Mouse (Mus musculus): ENCODE measurements around the gene Duoxa1.
A peak's percentile ranks its signal among the peaks of the same experiment; 100 is the strongest.
"Not testable (repeated sequence)": the region's sequence is repeated elsewhere in the genome, so short reads cannot be mapped to it uniquely, and the experiment has no call there.

The Duoxa1 gene

DNA sequence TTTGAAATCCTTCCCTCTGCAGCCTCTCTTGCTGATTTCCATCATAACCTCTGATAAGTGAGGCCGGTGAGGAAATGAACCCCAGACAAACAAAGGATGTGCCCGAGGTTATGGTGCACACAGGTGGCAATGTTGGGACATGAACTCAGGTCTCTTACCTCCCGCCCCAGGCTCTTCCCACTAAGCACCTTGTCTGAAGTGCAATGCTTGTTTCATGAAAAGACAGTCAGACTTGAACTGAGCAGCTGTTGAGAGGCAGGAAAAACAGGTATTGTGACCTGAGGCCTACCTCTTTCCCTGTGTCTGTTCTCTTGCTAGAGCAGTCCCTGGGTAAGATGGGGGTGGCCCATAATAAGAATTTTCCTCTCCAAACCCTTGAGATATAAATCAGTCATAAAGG lies 18.7 kb upstream of the Duoxa1 start:
- no peak for DNase-seq (ENCODE audit: low read depth, low spot score)

DNA sequence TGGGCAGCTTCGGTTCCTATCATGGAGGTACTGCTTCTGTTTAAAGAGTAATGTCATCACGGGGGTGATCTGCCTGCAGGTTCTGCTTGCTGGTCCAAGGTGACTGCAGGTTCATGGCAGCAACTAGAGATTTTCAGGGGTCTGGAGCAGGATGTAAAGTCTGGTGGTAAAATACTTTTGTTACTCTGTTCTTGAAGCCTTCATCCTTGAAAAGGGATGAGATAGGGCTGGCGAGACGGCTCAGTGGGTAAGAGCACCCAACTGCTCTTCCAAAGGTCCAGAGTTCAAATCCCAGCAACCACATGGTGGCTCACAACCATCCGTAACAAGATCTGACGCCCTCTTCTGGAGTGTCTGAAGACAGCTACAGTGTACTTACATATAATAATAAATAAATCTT lies 16.8 kb upstream of the Duoxa1 start:
- not testable (repeated sequence) for DNase-seq (ENCODE audit: low read depth, low spot score)

DNA sequence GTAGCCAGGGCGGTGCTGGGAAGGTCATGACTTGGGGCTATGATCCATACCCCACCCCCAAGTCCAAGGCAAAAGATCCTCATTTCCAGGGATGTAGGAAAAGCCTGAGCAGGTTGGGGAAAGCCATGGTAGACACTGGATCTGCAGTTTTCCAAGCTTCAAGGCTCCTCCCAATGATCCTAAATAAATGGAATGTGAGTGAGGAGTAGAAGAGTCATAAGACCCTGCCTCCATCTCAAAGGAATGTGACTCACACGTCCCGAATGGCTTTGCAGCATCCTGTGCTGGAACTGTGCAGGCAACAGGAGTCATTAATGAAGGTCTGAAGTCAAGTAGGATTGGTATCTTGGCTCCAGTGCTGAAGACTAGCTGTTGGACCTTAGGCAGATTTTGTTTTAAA lies 14.5 kb upstream of the Duoxa1 start:
- DNase-seq (ENCODE audit: low read depth, low spot score) = no peak

DNA sequence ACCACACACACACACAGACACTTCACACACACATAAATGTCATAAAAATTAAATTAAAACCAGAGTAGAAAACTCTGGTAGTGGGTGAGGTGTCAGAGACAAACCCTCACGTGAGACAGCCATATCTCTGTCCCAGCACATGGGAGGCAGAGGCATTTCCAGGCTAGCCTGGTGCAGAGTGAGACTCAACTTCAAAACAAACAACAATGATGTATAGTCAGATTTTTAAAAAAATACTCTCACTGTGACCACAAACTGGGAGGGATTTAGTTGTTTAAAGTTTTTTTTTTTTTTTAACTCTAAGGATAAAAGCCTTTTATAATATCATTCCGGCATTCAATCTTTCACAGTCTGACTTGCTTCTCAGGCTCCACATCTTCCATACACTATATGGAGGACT lies 11.8 kb upstream of the Duoxa1 start:
- DNase-seq (ENCODE audit: low read depth, low spot score) = no peak

DNA sequence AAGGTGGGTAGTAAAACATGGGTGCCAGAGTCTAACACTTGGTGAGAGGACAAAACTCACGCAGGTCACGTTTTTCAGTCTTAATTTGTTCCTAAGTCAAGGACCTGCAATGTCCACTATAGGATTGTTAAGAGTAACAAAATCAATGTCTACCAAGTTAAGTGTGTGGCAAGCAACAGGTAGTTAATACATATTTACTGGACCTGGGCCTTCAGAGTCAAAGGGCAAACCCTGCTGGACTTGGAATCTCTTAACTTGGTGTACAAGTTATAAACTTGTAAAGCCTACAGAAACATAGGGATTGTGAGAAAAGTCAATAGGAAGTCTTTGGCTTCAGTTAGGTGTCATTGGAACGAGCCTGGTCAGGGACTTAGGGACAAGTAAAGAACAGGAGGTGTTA lies 11.1 kb upstream of the Duoxa1 start:
- no peak for DNase-seq (ENCODE audit: low read depth, low spot score)

DNA sequence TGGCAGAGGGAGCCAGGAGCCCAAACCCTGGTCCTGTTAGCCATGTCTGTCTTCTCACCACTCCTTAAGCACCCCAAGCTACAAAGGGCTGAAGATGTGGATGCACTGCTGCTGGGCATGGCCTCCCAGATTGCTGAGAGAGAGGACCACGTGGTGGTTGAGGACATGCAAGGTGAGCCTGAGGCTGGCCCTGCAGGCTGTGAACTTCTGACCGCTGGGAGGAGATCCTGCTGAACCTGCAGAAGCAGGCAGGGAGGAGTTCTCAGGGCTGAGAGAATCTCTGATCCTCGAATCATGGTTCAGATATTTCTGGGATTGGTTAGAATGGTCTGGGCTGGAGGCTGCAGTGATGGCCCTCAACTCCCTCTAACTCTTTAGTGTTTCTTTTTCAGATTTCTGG lies 10.4 kb upstream of the Duoxa1 start:
- no peak for DNase-seq (ENCODE audit: low read depth, low spot score)

DNA sequence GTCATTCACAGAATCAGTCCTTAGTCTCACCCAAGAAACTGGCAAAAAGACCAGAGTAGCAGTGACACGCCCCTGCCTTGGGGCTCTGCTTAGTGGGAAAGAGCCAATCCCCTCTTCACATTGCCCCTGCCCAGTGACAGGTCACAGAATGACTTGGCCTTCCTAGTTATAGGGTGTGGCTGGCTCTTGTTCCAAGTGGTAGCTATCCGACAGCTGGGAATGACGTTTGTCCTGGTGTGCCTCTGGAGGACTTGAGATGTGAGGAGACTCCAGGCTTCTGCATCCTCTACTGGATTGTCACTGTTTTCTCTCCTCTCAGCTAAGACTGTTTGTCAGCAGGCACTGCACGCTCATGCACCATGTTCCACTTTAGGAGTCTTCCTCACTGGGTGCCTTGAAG lies 3.9 kb upstream of the Duoxa1 start:
- DNase-seq (ENCODE audit: low read depth, low spot score) = no peak

DNA sequence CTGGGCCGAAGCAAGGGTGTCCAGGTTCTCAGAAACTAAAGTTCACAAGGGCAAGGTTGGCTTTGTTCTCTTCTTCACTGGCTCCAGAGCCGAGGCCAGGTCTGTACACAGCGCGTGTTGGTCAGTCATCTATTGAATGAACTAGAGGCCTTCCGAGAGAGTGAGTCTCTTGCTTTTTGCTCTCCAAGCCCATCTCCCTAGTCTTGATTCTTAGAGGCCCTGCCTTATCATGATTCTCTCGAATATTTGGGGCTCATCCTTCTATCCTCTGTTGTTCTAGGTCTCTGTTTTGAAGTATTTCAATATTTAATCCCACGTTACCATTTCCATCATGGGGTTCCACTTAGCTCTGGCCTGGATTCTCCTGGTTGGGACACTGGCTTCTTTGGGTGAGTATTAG lies 1.8 kb upstream of the Duoxa1 start, which contains the start of gene Duox1:
Gene Duox1 (plus strand): TSS at position 301 of the 400 bp plus-strand sequence.
- DNase-seq (ENCODE audit: low read depth, low spot score) = no peak

DNA sequence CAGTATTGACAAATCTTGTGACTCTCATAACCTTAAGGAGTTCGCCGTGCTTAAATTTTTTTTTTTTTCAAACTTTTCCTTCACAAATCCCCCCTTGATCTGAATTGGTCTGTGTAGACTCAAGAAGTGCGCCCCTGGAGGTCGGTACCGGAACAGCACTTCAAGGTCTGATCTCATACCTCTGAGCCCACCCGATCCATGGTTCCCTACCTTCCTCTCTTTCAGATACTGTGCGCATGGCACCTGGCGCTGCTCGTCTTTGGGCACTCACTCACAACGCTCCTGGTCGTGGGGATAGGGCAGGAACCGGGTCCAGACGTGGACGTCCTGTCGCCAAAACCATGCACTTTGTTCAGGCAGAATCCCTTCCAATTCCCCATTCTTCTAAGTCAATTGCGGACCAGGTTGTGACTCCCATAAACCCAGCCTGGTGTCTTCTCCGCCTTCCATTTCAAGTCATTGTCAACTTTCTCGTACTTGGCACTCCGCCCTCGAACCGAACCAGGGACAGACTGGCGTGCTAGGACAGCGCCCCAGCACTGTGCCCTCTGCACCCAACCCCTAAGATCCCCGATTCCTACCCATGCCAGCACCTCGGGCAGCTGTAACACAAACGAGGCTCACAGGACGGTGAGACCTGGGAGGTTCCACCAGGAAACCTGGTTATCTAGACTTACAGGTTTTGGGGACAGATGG lies 660 bp downstream of the Duoxa1 start:
- peak; percentile 77 for DNase-seq (ENCODE audit: low read depth, low spot score)

DNA sequence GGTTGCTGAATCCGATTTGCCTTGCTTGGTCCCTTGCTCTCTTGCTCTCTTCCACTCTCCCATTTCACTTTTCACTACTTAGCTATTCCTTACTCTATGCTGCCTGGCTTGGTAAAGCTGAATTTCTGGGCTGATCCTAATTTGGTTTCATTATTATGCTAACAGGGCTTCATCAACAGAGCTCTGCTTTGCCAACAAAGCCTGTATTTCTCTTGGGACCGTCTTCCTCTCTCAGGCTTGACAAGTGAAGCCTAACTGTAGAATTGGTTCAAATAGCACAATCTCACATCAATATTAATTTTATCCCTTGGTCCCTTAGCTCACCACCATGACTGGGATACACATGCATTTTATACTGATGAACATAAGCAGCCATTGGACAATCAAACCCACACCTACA lies 2.0 kb downstream of the Duoxa1 start:
- DNase-seq (ENCODE audit: low read depth, low spot score) = no peak

DNA sequence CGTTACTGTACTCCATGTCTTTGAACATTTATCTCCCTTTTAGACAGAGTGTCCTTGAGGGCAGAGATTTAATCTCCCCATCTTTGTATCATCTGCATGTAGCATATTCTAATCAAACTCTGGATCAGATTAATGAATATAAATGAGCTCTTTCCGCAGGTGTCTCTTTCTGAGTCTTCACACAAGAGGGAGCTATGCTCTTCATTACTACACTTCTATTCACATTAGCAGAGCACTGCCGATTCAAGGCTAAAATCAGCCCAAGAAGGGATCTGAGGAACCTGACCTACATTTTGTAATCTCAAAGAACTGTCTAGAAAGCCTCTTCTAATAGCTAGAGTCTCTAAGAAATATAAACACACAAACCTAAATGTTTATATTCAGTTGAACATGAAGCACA lies 3.9 kb downstream of the Duoxa1 start:
- no peak for DNase-seq (ENCODE audit: low read depth, low spot score)

DNA sequence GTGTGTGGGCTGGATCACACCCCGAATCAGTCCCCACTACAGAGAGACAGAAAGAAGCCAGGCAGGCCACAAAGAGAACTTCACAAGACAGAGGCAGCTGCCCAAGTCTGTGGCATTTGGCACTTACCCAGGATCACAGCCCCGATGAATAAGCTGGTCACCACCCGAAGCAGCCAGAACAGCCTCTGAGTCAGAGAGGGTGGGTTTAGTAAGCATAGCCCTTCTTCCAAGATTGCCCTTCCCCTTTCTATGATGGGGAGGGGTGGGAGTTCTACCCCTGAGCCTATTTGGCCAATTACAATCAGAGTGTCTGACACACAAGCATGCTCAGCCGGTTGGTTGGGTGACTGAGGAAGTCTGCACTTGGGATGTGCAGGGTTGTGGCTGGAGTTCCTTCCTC lies 7.3 kb downstream of the Duoxa1 start:
- no peak for DNase-seq (ENCODE audit: low read depth, low spot score)

DNA sequence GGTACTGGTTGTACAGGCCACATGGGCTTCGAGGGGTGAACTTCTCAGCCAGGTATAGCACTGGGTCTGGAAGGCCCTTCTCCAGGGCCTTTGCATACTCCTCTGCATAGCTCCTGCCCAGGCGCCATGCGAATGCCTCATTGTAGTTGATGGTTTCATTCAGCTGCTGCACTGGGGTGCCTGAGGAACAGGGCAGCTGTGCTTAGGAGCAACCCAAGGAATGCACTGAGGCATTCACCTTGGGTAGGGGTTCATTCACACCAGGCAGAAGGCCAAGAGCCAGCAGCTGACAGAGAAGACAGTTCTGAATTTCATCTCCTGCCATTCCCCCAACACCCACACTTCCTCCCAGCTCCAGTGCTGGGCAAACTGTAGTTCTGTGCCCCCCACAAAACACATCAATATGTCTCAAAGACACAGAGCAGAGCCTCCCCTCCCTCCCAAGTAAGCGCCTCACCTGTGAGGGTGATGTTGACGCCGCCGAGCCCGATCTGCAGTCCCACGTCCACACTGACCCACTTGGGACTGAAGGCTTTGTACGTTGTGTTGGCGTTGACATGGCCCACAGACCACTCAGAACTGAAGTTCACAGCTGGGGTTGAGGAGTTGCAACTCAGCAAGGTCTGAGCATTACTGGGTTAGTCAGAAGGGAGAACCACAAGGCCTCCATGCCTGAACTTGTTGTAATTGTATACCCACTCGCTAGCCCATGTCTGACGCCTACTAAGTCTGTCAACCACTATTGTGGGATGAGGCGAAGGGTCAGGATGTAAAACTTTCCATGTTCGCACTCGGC lies 8.2 kb downstream of the Duoxa1 start:
- DNase-seq (ENCODE audit: low read depth, low spot score) = no peak

DNA sequence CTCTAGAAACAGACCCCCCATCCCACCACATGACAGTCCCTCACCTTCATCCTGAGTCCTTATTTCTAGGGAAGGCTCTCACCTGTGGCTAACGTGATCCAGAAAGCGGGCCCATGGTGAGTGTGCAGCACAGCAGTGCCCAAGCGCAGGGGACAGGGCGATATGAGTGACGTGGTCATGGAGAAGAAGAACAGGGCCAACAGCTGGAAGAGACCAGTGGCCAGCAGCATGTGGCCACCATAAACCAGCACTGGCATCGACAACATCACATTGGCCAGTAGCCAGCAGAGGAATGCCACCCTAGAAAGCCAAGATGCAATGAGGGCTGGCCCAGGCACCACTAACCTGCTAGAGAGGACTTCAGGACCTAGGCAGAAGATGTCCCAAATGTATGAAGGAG lies 9.0 kb downstream of the Duoxa1 start:
- DNase-seq (ENCODE audit: low read depth, low spot score) = no peak

DNA sequence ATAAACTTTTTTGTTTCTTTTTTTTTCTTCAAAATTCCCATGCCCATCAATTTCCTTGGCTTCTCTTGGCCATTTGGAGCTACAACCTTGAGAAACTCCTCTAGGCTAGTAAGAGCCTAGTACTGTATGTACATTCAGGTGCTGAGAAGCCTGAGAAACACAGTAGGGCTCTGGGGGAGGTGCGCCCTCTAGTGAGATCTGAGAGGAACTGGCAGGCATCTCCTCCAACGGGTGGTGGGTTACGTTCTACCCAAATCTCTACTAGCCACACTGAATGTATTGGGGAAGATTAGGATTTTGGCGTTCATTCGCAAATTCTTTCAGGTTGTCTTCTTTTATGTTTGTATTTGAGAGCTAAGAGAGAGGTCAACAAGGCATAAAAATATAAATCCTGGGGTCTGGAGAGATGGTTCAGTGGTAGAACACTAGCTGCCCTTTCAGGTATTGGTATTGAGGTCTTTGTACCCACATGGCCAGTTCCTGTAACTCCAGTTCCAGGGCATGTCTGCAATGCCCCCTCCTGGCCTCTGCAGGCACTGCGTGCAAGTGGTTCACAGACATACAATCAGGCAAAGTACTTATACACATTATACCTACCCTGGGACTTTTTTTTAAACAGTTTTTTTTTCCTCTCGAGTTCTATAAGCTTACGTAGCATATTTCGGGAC lies 10.8 kb downstream of the Duoxa1 start:
- DNase-seq (ENCODE audit: low read depth, low spot score) = peak; percentile 81

DNA sequence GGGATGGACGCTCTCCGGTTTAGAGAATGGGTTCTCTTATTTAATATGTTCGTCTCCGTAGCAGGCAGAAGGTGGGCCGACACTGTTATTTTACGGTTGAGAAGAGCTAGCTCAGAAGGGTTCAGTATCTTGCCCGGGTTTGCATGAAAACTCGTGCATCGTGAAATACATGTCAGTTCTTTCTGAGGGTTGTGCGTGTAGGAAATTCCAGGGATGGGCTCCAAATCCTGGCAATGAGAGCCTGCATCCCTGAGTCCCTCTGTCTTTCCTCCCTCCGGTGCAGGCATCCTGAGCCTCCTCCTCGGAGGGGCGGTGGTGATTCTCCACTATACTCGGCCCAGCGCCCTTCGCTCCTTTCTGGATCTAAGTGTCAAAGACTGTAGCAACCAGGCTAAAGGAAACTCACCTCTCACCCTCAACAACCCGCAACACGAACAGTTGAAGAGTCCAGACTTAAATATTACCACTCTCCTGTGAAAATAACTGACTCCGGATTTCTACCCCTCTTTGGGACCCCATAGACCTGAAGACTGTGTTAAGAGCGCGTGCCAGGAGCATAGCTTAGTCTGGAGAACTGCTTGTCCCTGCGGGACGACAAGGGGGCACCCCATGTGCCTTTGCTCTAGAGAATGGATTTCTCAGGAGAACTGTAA lies 11.5 kb downstream of the Duoxa1 start:
- DNase-seq (ENCODE audit: low read depth, low spot score) = no peak

DNA sequence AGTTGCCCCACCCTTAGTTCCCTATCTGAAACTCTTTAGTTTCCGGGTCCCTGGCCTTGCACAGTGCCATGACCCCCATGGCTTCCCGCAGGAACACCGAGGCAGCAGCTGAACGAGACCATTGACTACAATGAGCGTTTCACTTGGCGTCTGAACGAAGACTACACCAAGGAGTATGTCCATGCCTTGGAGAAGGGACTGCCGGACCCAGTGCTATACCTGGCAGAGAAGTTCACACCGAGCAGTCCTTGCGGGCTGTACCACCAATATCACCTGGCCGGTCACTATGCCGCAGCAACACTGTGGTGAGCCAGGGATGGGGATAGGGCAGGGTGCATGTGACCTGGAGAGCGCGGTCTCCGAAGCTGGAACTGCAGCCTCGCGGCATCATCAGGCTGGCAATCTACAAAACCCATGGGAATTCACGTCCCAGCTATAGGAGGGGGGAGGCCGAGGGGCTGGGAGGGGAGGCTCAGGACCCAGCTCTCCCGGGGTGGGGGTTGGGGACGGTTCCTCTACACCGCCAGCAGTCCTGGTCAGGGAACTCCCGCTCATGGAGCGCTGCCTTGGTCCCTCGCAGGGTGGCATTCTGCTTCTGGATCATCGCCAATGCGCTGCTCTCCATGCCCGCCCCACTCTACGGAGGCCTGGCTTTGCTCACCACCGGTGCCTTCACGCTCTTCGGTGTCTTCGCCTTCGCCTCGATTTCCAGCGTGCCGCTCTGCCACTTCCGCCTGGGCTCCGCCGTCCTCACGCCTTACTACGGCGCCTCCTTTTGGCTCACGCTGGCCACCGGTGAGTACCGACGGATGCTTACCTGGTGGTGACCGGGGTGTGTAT lies 12.2 kb downstream of the Duoxa1 start:
- DNase-seq (ENCODE audit: low read depth, low spot score) = no peak

DNA sequence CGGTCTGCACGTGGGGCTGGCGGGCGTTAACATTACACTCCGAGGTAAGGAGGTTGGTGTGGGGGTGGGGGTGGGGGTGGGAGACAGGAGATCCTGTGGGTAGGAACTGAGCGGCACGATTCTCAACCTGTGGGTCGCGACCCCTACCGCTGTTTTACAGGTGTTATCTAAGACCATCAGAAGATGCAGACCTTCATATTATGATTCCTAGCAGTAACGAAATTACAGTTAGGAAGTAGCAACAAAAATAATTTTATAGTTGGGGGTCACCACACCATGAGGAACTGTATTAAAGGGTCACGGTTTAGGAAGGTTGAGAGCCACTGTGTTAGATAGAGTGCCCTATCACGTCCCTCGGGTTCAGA lies 12.9 kb downstream of the Duoxa1 start:
- no peak for DNase-seq (ENCODE audit: low read depth, low spot score)

DNA sequence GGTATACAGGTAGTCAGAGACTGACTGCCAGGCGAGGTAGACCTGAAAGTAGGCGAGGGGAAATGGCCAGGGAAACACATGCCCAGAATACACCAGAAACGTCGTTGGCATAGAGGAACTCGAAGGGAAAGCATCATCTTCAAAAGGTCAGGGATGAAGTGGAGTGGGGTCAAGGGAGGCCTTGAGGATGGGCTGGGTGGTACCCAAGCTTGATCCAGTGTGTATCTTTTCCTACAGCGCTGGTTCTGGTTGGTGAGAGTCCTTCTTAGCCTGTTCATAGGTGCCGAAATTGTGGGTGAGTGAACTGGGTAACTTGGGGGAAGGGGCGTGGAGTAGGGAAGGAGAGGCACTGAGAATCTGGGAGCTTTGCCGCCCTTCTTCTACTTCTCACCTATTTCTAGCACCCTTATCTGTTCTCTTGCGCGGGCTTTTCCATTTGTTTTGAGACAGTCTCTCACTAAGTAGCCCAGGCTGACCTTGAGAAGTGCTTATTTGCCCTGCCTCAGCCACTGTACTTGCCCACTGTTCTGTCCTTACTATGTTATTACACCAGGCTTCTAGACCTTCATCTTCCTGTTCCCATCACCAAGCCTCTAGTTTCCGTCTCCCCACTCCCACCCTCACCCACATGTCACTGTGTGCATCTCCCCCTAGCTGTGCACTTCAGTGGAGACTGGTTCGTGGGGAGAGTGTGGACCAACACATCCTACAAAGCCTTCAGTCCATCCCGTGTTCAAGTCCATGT lies 13.4 kb downstream of the Duoxa1 start:
- DNase-seq (ENCODE audit: low read depth, low spot score) = no peak

DNA sequence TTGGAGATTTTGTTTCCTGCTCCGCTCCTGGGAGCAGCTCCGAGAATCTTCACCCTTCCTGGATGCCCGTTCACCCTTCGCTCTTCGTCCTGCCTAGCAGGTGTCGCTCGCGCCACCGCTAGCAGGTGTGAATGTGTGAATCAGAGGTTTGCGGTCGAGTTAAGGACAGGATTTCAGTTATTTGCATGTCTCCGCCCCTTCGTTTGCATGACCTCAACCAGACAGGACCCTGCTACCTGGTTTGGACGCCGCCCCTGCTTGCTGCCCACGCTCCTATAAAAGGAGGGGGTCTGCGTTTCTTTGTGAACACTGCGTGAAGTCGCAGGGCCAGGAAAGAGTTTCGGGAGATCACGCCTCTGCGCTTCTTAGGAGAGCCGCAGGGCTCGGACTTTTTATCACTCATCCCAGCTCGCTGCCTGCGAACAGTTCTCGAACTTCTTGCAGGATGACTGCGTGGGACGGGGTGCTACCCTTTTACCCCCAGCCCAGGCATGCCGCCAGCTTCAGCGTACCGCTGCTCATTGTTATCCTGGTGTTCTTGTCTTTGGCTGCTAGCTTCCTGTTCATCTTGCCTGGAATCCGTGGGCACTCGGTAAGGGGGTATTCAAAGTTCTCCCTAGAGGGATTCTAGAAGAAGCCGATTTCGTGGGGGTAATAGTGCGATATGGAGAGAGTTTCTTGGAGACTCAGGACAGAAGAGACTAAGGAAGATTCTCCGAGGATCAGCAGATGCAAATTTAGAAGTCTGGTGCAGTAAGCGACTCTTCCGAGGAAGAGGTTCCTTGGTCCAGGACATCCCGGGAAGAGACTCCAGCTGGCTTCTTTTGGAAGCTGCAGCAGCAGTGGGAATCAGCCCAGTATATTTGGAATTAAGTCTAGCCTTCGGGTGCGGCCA lies 14.7 kb downstream of the Duoxa1 start, which contains the start of gene Duoxa2:
Gene Duoxa2 (plus strand): TSS at position 305 of the 895 bp plus-strand sequence.
- peak; percentile 36 for DNase-seq (ENCODE audit: low read depth, low spot score)
